In the genomic region with DNA sequence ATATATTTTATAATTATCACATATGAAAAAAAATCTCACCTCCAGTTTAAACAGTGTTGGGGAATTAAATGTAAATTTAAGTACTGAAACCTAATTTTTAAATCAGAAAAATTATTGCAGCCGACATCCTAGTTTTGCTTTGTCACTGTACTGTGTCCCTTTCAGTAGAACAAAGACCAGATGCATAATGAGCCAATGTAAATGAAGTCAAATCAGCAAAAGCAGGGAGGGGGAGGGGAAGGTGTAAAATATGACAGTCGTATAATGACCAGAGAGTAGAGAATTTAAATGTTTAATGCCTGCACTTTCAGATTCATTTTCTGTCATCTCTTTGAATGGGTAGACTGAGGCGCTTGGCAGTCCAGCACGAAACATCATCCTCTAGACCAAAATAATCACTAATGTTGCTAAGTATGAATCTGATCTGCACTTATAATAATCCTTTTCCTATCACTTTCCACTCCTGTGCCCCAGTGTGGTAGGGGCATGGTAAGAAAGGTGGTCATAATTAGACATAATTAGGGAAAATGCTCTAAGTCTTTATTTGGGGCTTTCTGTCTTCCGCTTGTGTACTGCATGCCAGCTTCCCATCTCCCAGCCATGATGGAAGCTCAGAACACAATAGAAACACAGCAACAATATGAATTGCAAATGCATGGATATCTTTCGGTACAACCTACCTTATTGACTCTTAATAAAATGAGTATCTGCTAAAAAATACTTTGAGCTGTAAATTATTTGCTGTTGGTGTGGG, we compare ENCODE assay signal across 15 mouse cellular contexts.
DNase-seq lines count a peak whose midpoint lies in the region; ATAC-seq lines count a peak whose summit lies in the region.
"Had no signal": no experiment of that assay in that cellular context is flagged by ENCODE, and none has a peak within 500 bp of the region (broad histone marks: within the 10 kb centered on the region; RNA-seq: fewer than 3 reads in every experiment).

No protein-coding gene starts in this region.

- peak overlapping the region; percentile 65 for H3K27ac ChIP-seq in hindbrain, embryonic 11.5 days (ENCODE audit: low read depth, low read length)
- peak overlapping the region; percentile 90 for H3K27ac ChIP-seq in midbrain, embryonic 16.5 days (ENCODE audit: low read length)
- H3K27ac ChIP-seq in kidney, embryonic 16.5 days (ENCODE audit: low read length) = no peak overlapping the region
- H3K27ac ChIP-seq: embryonic facial prominence, embryonic 13.5 days; intestine, embryonic 15.5 days; stomach, embryonic 15.5 days had no signal

- H3K4me1 ChIP-seq in hindbrain, embryonic 11.5 days (replicated peaks; ENCODE audit: control insufficient read depth, insufficient read depth, low read length) = no peaks in the 10 kb centered on the region
- peaks cover 12% of the 10 kb centered on the region for H3K4me1 ChIP-seq in midbrain, embryonic 16.5 days (ENCODE audit: control insufficient read depth, insufficient read depth, low read length)
- H3K4me1 ChIP-seq in kidney, embryonic 16.5 days (ENCODE audit: insufficient read depth, low read length) = no peaks in the 10 kb centered on the region
- H3K4me1 ChIP-seq: embryonic facial prominence, embryonic 13.5 days; intestine, embryonic 15.5 days; stomach, embryonic 15.5 days had no signal

- no peaks in the 10 kb centered on the region for H3K36me3 ChIP-seq in hindbrain, embryonic 11.5 days (ENCODE audit: control insufficient read depth, insufficient read depth, low read length)
- no peaks in the 10 kb centered on the region for H3K36me3 ChIP-seq in midbrain, embryonic 16.5 days (ENCODE audit: control insufficient read depth, insufficient read depth, low read length)
- H3K36me3 ChIP-seq in kidney, embryonic 16.5 days (ENCODE audit: insufficient read depth, low read length) = no peaks in the 10 kb centered on the region
- H3K36me3 ChIP-seq: embryonic facial prominence, embryonic 13.5 days; intestine, embryonic 15.5 days; stomach, embryonic 15.5 days had no signal

- H3K27me3 ChIP-seq in hindbrain, embryonic 11.5 days (ENCODE audit: control insufficient read depth, insufficient read depth, low read length) = no peaks in the 10 kb centered on the region
- H3K27me3 ChIP-seq in midbrain, embryonic 16.5 days (ENCODE audit: control insufficient read depth, insufficient read depth, low read depth, low read length) = no peaks in the 10 kb centered on the region
- no peaks in the 10 kb centered on the region for H3K27me3 ChIP-seq in kidney, embryonic 16.5 days (ENCODE audit: insufficient read depth, low read length)
- H3K27me3 ChIP-seq: embryonic facial prominence, embryonic 13.5 days; intestine, embryonic 15.5 days; stomach, embryonic 15.5 days had no signal

- DNase-seq in cerebellum, adult 11-12 months = no peak
- DNase-seq in cerebellum, adult 9-11 months = peak; percentile 13
- peak; percentile 29 for DNase-seq in hindbrain, embryonic 11.5 days (ENCODE audit: low spot score)
- no peak for DNase-seq in frontal cortex, postnatal 10 days (ENCODE audit: low spot score in 2 of 2)
- no peak for DNase-seq in left cerebral cortex, postnatal 25 days (ENCODE audit: low spot score in 2 of 2)
- DNase-seq: adrenal gland, postnatal 36 days; heart, adult 11 months; kidney, postnatal 36 days had no signal

- no peak overlapping the region for H3K4me3 ChIP-seq in hindbrain, embryonic 11.5 days (ENCODE audit: low read depth, low read length)
- H3K4me3 ChIP-seq in midbrain, embryonic 16.5 days (ENCODE audit: low read depth, low read length) = no peak overlapping the region
- H3K4me3 ChIP-seq in kidney, embryonic 16.5 days (ENCODE audit: low read length) = no peak overlapping the region
- H3K4me3 ChIP-seq: embryonic facial prominence, embryonic 13.5 days; intestine, embryonic 15.5 days; stomach, embryonic 15.5 days had no signal

- H3K9me3 ChIP-seq in hindbrain, embryonic 11.5 days (ENCODE audit: control insufficient read depth, low read length) = no peaks in the 10 kb centered on the region
- H3K9me3 ChIP-seq in midbrain, embryonic 16.5 days (replicated peaks; ENCODE audit: control insufficient read depth, low read length, poor library complexity, severe bottlenecking) = no peaks in the 10 kb centered on the region
- no peaks in the 10 kb centered on the region for H3K9me3 ChIP-seq in kidney, embryonic 16.5 days (ENCODE audit: low read length)
- H3K9me3 ChIP-seq: embryonic facial prominence, embryonic 13.5 days; intestine, embryonic 15.5 days; stomach, embryonic 15.5 days had no signal

- intact Hi-C loops in left cerebral cortex, postnatal 25 days (cut with DNase I) = no loop called here

- ATAC-seq in cerebellum, adult (ENCODE audit: insufficient number of reproducible peaks, low FRiP score, low TSS enrichment) = peak; percentile 42; the same call in 1 of the 2 replicates
- ATAC-seq in hindbrain, embryonic 11.5 days (ENCODE audit: low FRiP score) = peak; percentile 43
- peak; percentile 26; the same call in 1 of the 2 replicates for ATAC-seq in midbrain, embryonic 16.5 days
- no peak for ATAC-seq in kidney, embryonic 16.5 days (ENCODE audit: low FRiP score, low TSS enrichment)
- ATAC-seq: intestine, embryonic 15.5 days; lung, postnatal 0 days had no signal

- H3K4me2 ChIP-seq in hindbrain, embryonic 11.5 days (replicated peaks; ENCODE audit: low read depth, low read length) = no peak overlapping the region
- peak overlapping the region; percentile 35 for H3K4me2 ChIP-seq in midbrain, embryonic 16.5 days (ENCODE audit: low read length)
- no peak overlapping the region for H3K4me2 ChIP-seq in kidney, embryonic 16.5 days (replicated peaks; ENCODE audit: low read depth, low read length)
- H3K4me2 ChIP-seq: embryonic facial prominence, embryonic 13.5 days; intestine, embryonic 15.5 days; stomach, embryonic 15.5 days had no signal

- WGBS in hindbrain, embryonic 11.5 days = 60% methylated on average over 6 of the region's 6 CpGs
- 33% methylated on average over 6 of the region's 6 CpGs for WGBS in midbrain, embryonic 16.5 days
- whole genome bisulfite sequencing in kidney, embryonic 16.5 days = 86% methylated on average over 6 of the region's 6 CpGs

- no peak overlapping the region for H3K9ac ChIP-seq in hindbrain, embryonic 11.5 days (ENCODE audit: low read depth, low read length)
- peak overlapping the region; percentile 52 for H3K9ac ChIP-seq in midbrain, embryonic 16.5 days (ENCODE audit: low read depth, low read length)
- H3K9ac ChIP-seq in kidney, embryonic 16.5 days (replicated peaks; ENCODE audit: low read length) = no peak overlapping the region
- H3K9ac ChIP-seq: embryonic facial prominence, embryonic 13.5 days; intestine, embryonic 15.5 days; stomach, embryonic 15.5 days had no signal

Comparison
In these comparisons a context has a peak if more than half of its experiments do, and no peak if none do; other contexts are left out.
1. DNase-seq: peak in cerebellum, adult 9-11 months (single experiment) and hindbrain, embryonic 11.5 days (single experiment); none in cerebellum, adult 11-12 months (single experiment), frontal cortex, postnatal 10 days (0 of 2) and left cerebral cortex, postnatal 25 days (0 of 2).